Mouse (Mus musculus) embryonic fibroblast, embryonic 13.5 days (primary cell): ENCODE results near the gene Fam222b.

Experiments
- CTCF ChIP-seq: IDR thresholded peaks from 2 replicates; pipeline ENCODE4 v1.5.1; 2011; ENCODE audit warnings: mild to moderate bottlenecking, control low read depth, low read length, moderate library complexity, borderline replicate concordance; ENCODE audit not compliant: insufficient read depth
- POLR2A ChIP-seq: IDR thresholded peaks from 2 replicates; pipeline ENCODE4 v1.6.1; 2011; ENCODE audit warnings: low read depth, mild to moderate bottlenecking, control low read depth, low read length, moderate library complexity

DNA sequence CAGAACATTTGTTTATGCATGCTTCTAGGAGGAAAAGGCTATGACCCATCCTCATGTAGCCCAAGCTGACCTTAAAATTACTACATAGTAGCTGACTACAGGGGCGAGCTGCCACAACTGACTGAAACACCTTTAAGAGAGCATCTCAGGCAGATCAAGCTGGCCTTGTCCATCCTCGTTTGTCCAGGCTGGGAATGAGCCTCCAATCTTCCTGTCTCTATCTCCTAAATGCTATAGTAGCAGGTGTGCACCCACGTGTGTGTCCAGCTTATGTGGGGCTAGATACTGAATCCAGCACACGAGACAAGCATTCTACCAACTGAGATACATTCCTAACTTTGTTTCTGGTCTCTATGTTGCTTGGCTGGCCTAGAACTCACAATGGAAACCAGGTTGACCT, 19.8 kb upstream of the Fam222b start:
- TF ChIP-seq CTCF (no peak), POLR2A (no peak)
